ENCODE assay signal across 9 mouse cellular contexts in genomic region chr4:33735442-33735966, GRCm38 (mm10).
A peak's percentile ranks its signal among the peaks of the same experiment; 100 is the strongest.
DNase-seq lines count a peak whose midpoint lies in the region; ATAC-seq lines count a peak whose summit lies in the region.
"Had no signal": no experiment of that assay in that cellular context is flagged by ENCODE, and none has a peak within 500 bp of the region (broad histone marks: within the 10 kb centered on the region; RNA-seq: fewer than 3 reads in every experiment).

No protein-coding gene starts in this region.

- DNase-seq in forebrain, embryonic 11.5 days (ENCODE audit: low spot score) = no peak
- DNase-seq in left cerebral cortex, adult 18-20 months (ENCODE audit: low spot score in 2 of 2) = peak; percentile 22 to 37
- no peak for DNase-seq in left cerebral cortex, postnatal 4 days
- DNase-seq in cerebellum, postnatal 25 days = peak; percentile 43 to 58
- DNase-seq in left cerebral cortex, postnatal 36 days (ENCODE audit: low spot score in 2 of 2) = peak; percentile 25 to 33
- no peak for DNase-seq in c-Kit-positive CD71-positive TER-119-positive erythroid progenitor cells, embryonic 14.5 days (ENCODE audit: low spot score)
- DNase-seq in gastrocnemius, postnatal 10 days = no peak

- 10% methylated on average over 3 of the region's 3 CpGs for WGBS in forebrain, embryonic 13.5 days
- WGBS in forebrain, embryonic 11.5 days = 30% methylated on average over 3 of the region's 3 CpGs

- H3K27ac ChIP-seq in forebrain, embryonic 13.5 days = peak overlapping the region; percentile 74
- H3K27ac ChIP-seq in forebrain, embryonic 11.5 days (ENCODE audit: low read depth, low read length) = no peak overlapping the region
- H3K27ac ChIP-seq: embryonic facial prominence, embryonic 15.5 days had no signal

- no peaks in the 10 kb centered on the region for H3K36me3 ChIP-seq in forebrain, embryonic 13.5 days (ENCODE audit: poor library complexity, severe bottlenecking)
- no peaks in the 10 kb centered on the region for H3K36me3 ChIP-seq in forebrain, embryonic 11.5 days (ENCODE audit: control insufficient read depth, insufficient read depth, low read length)
- H3K36me3 ChIP-seq: embryonic facial prominence, embryonic 15.5 days had no signal

- peak; percentile 85 for ATAC-seq in forebrain, embryonic 13.5 days
- no peak for ATAC-seq in forebrain, embryonic 11.5 days (replicated peaks; ENCODE audit: low FRiP score)

- H3K4me2 ChIP-seq in forebrain, embryonic 13.5 days = no peak overlapping the region
- H3K4me2 ChIP-seq in forebrain, embryonic 11.5 days (ENCODE audit: low read depth, low read length, severe bottlenecking) = no peak overlapping the region
- H3K4me2 ChIP-seq: embryonic facial prominence, embryonic 15.5 days had no signal

- no peaks in the 10 kb centered on the region for H3K27me3 ChIP-seq in forebrain, embryonic 13.5 days
- H3K27me3 ChIP-seq in forebrain, embryonic 11.5 days (ENCODE audit: control insufficient read depth, insufficient read depth, low read length) = no peaks in the 10 kb centered on the region
- H3K27me3 ChIP-seq: embryonic facial prominence, embryonic 15.5 days had no signal

- no peak overlapping the region for H3K9ac ChIP-seq in forebrain, embryonic 13.5 days
- H3K9ac ChIP-seq in forebrain, embryonic 11.5 days (ENCODE audit: low read length) = no peak overlapping the region
- H3K9ac ChIP-seq: embryonic facial prominence, embryonic 15.5 days had no signal

- peaks cover 26% of the 10 kb centered on the region for H3K4me1 ChIP-seq in forebrain, embryonic 13.5 days
- no peaks in the 10 kb centered on the region for H3K4me1 ChIP-seq in forebrain, embryonic 11.5 days (replicated peaks; ENCODE audit: control insufficient read depth, insufficient read depth, low read length)
- H3K4me1 ChIP-seq: embryonic facial prominence, embryonic 15.5 days had no signal

- H3K4me3 ChIP-seq in forebrain, embryonic 13.5 days = no peak overlapping the region
- no peak overlapping the region for H3K4me3 ChIP-seq in forebrain, embryonic 11.5 days (ENCODE audit: low read depth, low read length)
- H3K4me3 ChIP-seq: embryonic facial prominence, embryonic 15.5 days had no signal

- intact Hi-C loops in left cerebral cortex, postnatal 4 days (cut with DNase I) = no loop called here
- intact Hi-C loops in left cerebral cortex, postnatal 36 days (cut with DNase I) = loop anchor here (5.0 to 10.0 kb wide), 3 partner anchors 62 to 341 kb away; no protein-coding TSS in a partner anchor

- no peaks in the 10 kb centered on the region for H3K9me3 ChIP-seq in forebrain, embryonic 13.5 days (replicated peaks)
- H3K9me3 ChIP-seq in forebrain, embryonic 11.5 days (ENCODE audit: control insufficient read depth, low read length) = no peaks in the 10 kb centered on the region
- H3K9me3 ChIP-seq: embryonic facial prominence, embryonic 15.5 days had no signal

Comparison
In these comparisons a context has a peak if more than half of its experiments do, and no peak if none do; other contexts are left out.
1. DNase-seq: peak in left cerebral cortex, adult 18-20 months (2 of 2), cerebellum, postnatal 25 days (2 of 2) and left cerebral cortex, postnatal 36 days (2 of 2); none in forebrain, embryonic 11.5 days (single experiment), left cerebral cortex, postnatal 4 days (single experiment), c-Kit-positive CD71-positive TER-119-positive erythroid progenitor cells, embryonic 14.5 days (single experiment) and gastrocnemius, postnatal 10 days (single experiment).